Mouse (Mus musculus) lung, postnatal 0 days (tissue): ENCODE data around the gene Sned1. TPM values are rescaled to one million over a fixed set of nuclear protein-coding genes. Genes with fewer than 3 reads are reported as not detected.

Experiments used
- ATAC-seq: fragments of 200-750 bp; cut with Nextera tagmentation; 2 replicates; pipeline ENCODE4 v1.8.0; 2017; ENCODE audit warnings: moderate library complexity
- DNase-seq: peaks from one replicate; pipeline ENCODE4 v3.0.0-alpha.2; 2016; ENCODE audit warnings: low spot score
- H3K27ac ChIP-seq: fragments of 300-500 bp; sonication (generic); 2 replicates; pipeline ENCODE4 v1.5.1; 2014; ENCODE audit warnings: antibody characterized with exemption, mild to moderate bottlenecking, low read length, mixed read lengths
- H3K27me3 ChIP-seq: fragments of 300-500 bp; sonication (generic); replicated peaks from 2 replicates; pipeline ENCODE4 v1.6.1; 2014; ENCODE audit warnings: low read length, mixed read lengths; ENCODE audit not compliant: insufficient read depth
- H3K36me3 ChIP-seq: fragments of 300-500 bp; sonication (generic); 2 replicates; pipeline ENCODE4 v1.6.1; 2014; ENCODE audit warnings: low read length, mixed read lengths; ENCODE audit not compliant: insufficient read depth
- H3K4me1 ChIP-seq: fragments of 300-500 bp; sonication (generic); 2 replicates; pipeline ENCODE4 v1.6.1; 2014; ENCODE audit warnings: antibody characterized with exemption, low read depth, low read length, mixed read lengths; ENCODE audit not compliant: insufficient read depth
- H3K4me2 ChIP-seq: fragments of 300-500 bp; sonication (generic); replicated peaks from 2 replicates; pipeline ENCODE4 v1.6.1; 2014; ENCODE audit warnings: low read depth, mild to moderate bottlenecking, low read length, moderate library complexity, mixed read lengths
- H3K4me3 ChIP-seq: fragments of 300-500 bp; sonication (generic); 2 replicates; pipeline ENCODE4 v1.5.1; 2014; ENCODE audit warnings: low read depth, low read length
- H3K9ac ChIP-seq: fragments of 300-500 bp; sonication (generic); replicated peaks from 2 replicates; pipeline ENCODE4 v1.6.1; 2014; ENCODE audit warnings: low read depth, mild to moderate bottlenecking
- H3K9me3 ChIP-seq: fragments of 300-500 bp; sonication (generic); 2 replicates; pipeline ENCODE4 v1.6.1; 2016; ENCODE audit warnings: low read length, mixed read lengths
- CTCF ChIP-seq: IDR thresholded peaks from 2 replicates; pipeline ENCODE4 v1.5.1; 2016; ENCODE audit warnings: antibody characterized with exemption, mild to moderate bottlenecking
- EP300 ChIP-seq: IDR thresholded peaks from 2 replicates; pipeline ENCODE4 v1.6.1; 2016; ENCODE audit warnings: antibody characterized with exemption, mild to moderate bottlenecking, control low read depth
- WGBS: fragments of 180-500 bp; shearing (Covaris S2); extraction: QIAGEN DNeasy Blood & Tissue Kit; methylation state at CpG from one replicate; pipeline ENCODE4 v1.1.7; 2014; 5-methylcytosine and 5-hydroxymethylcytosine counted together
- polyA plus RNA-seq: library from polyadenylated mRNA; unstranded; fragments of >200 nt; fragmentation: Nextera tagmentation; extraction: Ambion mirVana; gene quantifications from 2 replicates; pipeline ENCODE4 v1.2.1, GENCODE M21; 2015

Sned1 gene
- polyA plus RNA-seq, 1 experiment from 2014 or later = 8.4 TPM

- peaks cover 17% of the 10 kb centered on the region; the same call in 1 of the 2 replicates for H3K4me1 ChIP-seq
- no peaks in the 10 kb centered on the region for H3K27me3 ChIP-seq
- H3K4me3 ChIP-seq = no peak overlapping the region
- no peaks in the 10 kb centered on the region for H3K36me3 ChIP-seq
- ATAC-seq (peak; percentile 15), DNase-seq (peak; percentile 56)
- no peak for TF ChIP-seq EP300
- peak; percentile 71 for TF ChIP-seq CTCF
- 42% methylated on average over 4 of the region's 4 CpGs for WGBS
- H3K9ac ChIP-seq = no peak overlapping the region
- H3K9me3 ChIP-seq = no peaks in the 10 kb centered on the region
- no peak overlapping the region for H3K4me2 ChIP-seq
- H3K27ac ChIP-seq = no peak overlapping the region
Observed at GRCm38 (mm10) chr1:93238201-93238600, 2.6 kb downstream of the Sned1 start.

GRCm38 (mm10) chr1:93245936-93246335 lies 10.3 kb downstream of the Sned1 start:
- no peaks in the 10 kb centered on the region for H3K36me3 ChIP-seq
- H3K9me3 ChIP-seq = no peaks in the 10 kb centered on the region
- H3K27me3 ChIP-seq = no peaks in the 10 kb centered on the region
- WGBS = 32% methylated on average over 2 of the region's 2 CpGs
- no peak overlapping the region for H3K27ac ChIP-seq
- DNase-seq (no peak), ATAC-seq (peak; percentile 35; the same call in 1 of the 2 replicates)
- no peak overlapping the region for H3K9ac ChIP-seq
- H3K4me2 ChIP-seq = no peak overlapping the region
- H3K4me3 ChIP-seq = no peak overlapping the region
- no peak for TF ChIP-seq EP300
- TF ChIP-seq CTCF = no peak
- H3K4me1 ChIP-seq = no peaks in the 10 kb centered on the region

- ATAC-seq = peak; percentile 52; the same call in 1 of the 2 replicates
- Histone ChIP-seq H3K9ac (no peak overlapping the region), H3K36me3 (no peaks in the 10 kb centered on the region), H3K27ac (no peak overlapping the region), H3K27me3 (no peaks in the 10 kb centered on the region), H3K4me3 (no peak overlapping the region), H3K4me2 (no peak overlapping the region), H3K9me3 (no peaks in the 10 kb centered on the region), H3K4me1 (no peaks in the 10 kb centered on the region)
- TF ChIP-seq EP300 (no peak), CTCF (no peak)
- 32% methylated on average over 2 of the region's 2 CpGs for WGBS
- DNase-seq = peak; percentile 66
Observed at GRCm38 (mm10) chr1:93252586-93252985, 16.9 kb downstream of the Sned1 start.

- no peak for TF ChIP-seq EP300
- TF ChIP-seq CTCF = no peak
- no peak for ATAC-seq
- Histone ChIP-seq H3K27ac (no peak overlapping the region), H3K27me3 (no peaks in the 10 kb centered on the region), H3K4me1 (no peaks in the 10 kb centered on the region), H3K36me3 (no peaks in the 10 kb centered on the region), H3K9ac (no peak overlapping the region), H3K4me3 (no peak overlapping the region), H3K4me2 (no peak overlapping the region), H3K9me3 (no peaks in the 10 kb centered on the region)
- no peak for DNase-seq
- 95% methylated on average over 7 of the region's 7 CpGs for WGBS
Observed at GRCm38 (mm10) chr1:93255761-93256160, 20.1 kb downstream of the Sned1 start.

GRCm38 (mm10) chr1:93257560-93257959 lies 21.9 kb downstream of the Sned1 start:
- Histone ChIP-seq H3K9me3 (no peaks in the 10 kb centered on the region), H3K4me2 (no peak overlapping the region), H3K4me1 (no peaks in the 10 kb centered on the region), H3K27ac (no peak overlapping the region), H3K27me3 (no peaks in the 10 kb centered on the region), H3K4me3 (no peak overlapping the region), H3K9ac (no peak overlapping the region), H3K36me3 (no peaks in the 10 kb centered on the region)
- ATAC-seq (no peak), DNase-seq (no peak)
- 80% methylated on average over 1 of the region's 1 CpGs for WGBS
- TF ChIP-seq EP300 = no peak
- TF ChIP-seq CTCF = no peak

GRCm38 (mm10) chr1:93267207-93267606 lies 31.6 kb downstream of the Sned1 start:
- TF ChIP-seq EP300 (no peak), CTCF (no peak)
- ATAC-seq = no peak

GRCm38 (mm10) chr1:93268246-93268645 lies 32.6 kb downstream of the Sned1 start:
- TF ChIP-seq CTCF = no peak
- no peak for TF ChIP-seq EP300
- Histone ChIP-seq H3K36me3 (no peaks in the 10 kb centered on the region), H3K27ac (no peak overlapping the region), H3K27me3 (no peaks in the 10 kb centered on the region), H3K4me1 (no peaks in the 10 kb centered on the region), H3K4me2 (no peak overlapping the region), H3K9me3 (no peaks in the 10 kb centered on the region), H3K9ac (no peak overlapping the region), H3K4me3 (no peak overlapping the region)
- ATAC-seq (no peak), DNase-seq (no peak)
- 80% methylated on average over 2 of the region's 2 CpGs for WGBS

More at GRCm38 (mm10) chr1:93267207-93267606, 31.6 kb downstream of the Sned1 start:
- no peak for DNase-seq
- Histone ChIP-seq H3K4me1 (no peaks in the 10 kb centered on the region), H3K27me3 (no peaks in the 10 kb centered on the region), H3K9ac (no peak overlapping the region), H3K4me3 (no peak overlapping the region), H3K9me3 (no peaks in the 10 kb centered on the region), H3K4me2 (no peak overlapping the region), H3K36me3 (no peaks in the 10 kb centered on the region), H3K27ac (no peak overlapping the region)
- 52% methylated on average over 3 of the region's 3 CpGs for WGBS
